Mouse (Mus musculus) stomach, embryonic 16.5 days (tissue): Measurements from ENCODE around the gene Exd2. TPM values are rescaled to one million over a fixed set of nuclear protein-coding genes. Genes with fewer than 3 reads are reported as not detected.

Experiments used
- ATAC-seq: fragments of 200-750 bp; cut with Nextera tagmentation; 2 replicates; pipeline ENCODE4 v1.8.0; 2017; ENCODE audit warnings: moderate number of reproducible peaks, moderate TSS enrichment; ENCODE audit not compliant: insufficient read depth, low FRiP score
- H3K27ac ChIP-seq: fragments of 300-500 bp; sonication (generic); 2 replicates; pipeline ENCODE4 v1.5.1; 2014; ENCODE audit warnings: low read length
- H3K27me3 ChIP-seq: fragments of 300-500 bp; sonication (generic); 2 replicates; pipeline ENCODE4 v1.6.1; 2014; ENCODE audit warnings: low read length, control low read depth, mixed read lengths; ENCODE audit not compliant: control insufficient read depth, insufficient read depth
- H3K36me3 ChIP-seq: fragments of 300-500 bp; sonication (generic); 2 replicates; pipeline ENCODE4 v1.6.1; 2014; ENCODE audit warnings: low read length; ENCODE audit not compliant: control insufficient read depth, insufficient read depth
- H3K4me1 ChIP-seq: fragments of 300-500 bp; sonication (generic); 2 replicates; pipeline ENCODE4 v1.6.1; 2014; ENCODE audit warnings: low read length, control low read depth, mixed read lengths; ENCODE audit not compliant: control insufficient read depth, insufficient read depth
- H3K4me2 ChIP-seq: fragments of 300-500 bp; sonication (generic); 2 replicates; pipeline ENCODE4 v1.6.1; 2014; ENCODE audit warnings: low read depth, low read length, mixed read lengths
- H3K4me3 ChIP-seq: fragments of 300-500 bp; sonication (generic); replicated peaks from 2 replicates; pipeline ENCODE4 v1.5.1; 2014; ENCODE audit warnings: mild to moderate bottlenecking, low read length
- H3K9ac ChIP-seq: fragments of 300-500 bp; sonication (generic); 2 replicates; pipeline ENCODE4 v1.6.1; 2014; ENCODE audit warnings: low read length
- H3K9me3 ChIP-seq: fragments of 300-500 bp; sonication (generic); replicated peaks from 2 replicates; pipeline ENCODE4 v1.6.1; 2016; ENCODE audit warnings: low read length, control low read depth; ENCODE audit not compliant: control insufficient read depth
- WGBS: fragments of 180-500 bp; shearing (Covaris S2); extraction: QIAGEN DNeasy Blood & Tissue Kit; methylation state at CpG from one replicate; pipeline ENCODE4 v1.1.7; 2014; 5-methylcytosine and 5-hydroxymethylcytosine counted together
- polyA plus RNA-seq: library from polyadenylated mRNA; unstranded; fragments of >200 nt; fragmentation: Nextera tagmentation; extraction: Ambion mirVana; gene quantifications from 2 replicates; pipeline ENCODE4 v1.2.1, GENCODE M21; 2015

The Exd2 gene
- polyA plus RNA-seq, 1 experiment from 2014 or later, result 26.5 TPM

- H3K36me3 ChIP-seq, result no peaks in the 10 kb centered on the region
- ATAC-seq, result no peak
- H3K27ac ChIP-seq, result no peak within 1 kb of the TSS; the same call in 1 of the 2 replicates
- peaks cover 48% of the 10 kb centered on the region for H3K27me3 ChIP-seq
- peak within 1 kb of the TSS; percentile 68 for H3K9ac ChIP-seq
- WGBS, result 11% methylated on average over 14 of the region's 14 CpGs
- peak within 1 kb of the TSS; percentile 59 for H3K4me3 ChIP-seq
- H3K4me1 ChIP-seq, result no peaks in the 10 kb centered on the region; the same call in 1 of the 2 replicates
- H3K4me2 ChIP-seq, result peak within 1 kb of the TSS; percentile 94
- H3K9me3 ChIP-seq, result no peaks in the 10 kb centered on the region
Observed at GRCm38 (mm10) chr12:80517977-80518376, 55.1 kb downstream of the Exd2 start, which contains the start of gene Galnt16. Gene Galnt16, plus strand, starts transcription at chr12:80518277.

- ATAC-seq, result no peak
- 1% methylated on average over 25 of the region's 25 CpGs for WGBS
- Histone ChIP-seq H3K27me3 (peaks cover 48% of the 10 kb centered on the region), H3K9ac (peak overlapping the region; percentile 68), H3K9me3 (no peaks in the 10 kb centered on the region), H3K4me3 (peak overlapping the region; percentile 59), H3K36me3 (no peaks in the 10 kb centered on the region), H3K4me1 (no peaks in the 10 kb centered on the region; the same call in 1 of the 2 replicates), H3K4me2 (peak overlapping the region; percentile 94), H3K27ac (no peak overlapping the region)
Observed at GRCm38 (mm10) chr12:80518393-80518756, 55.5 kb downstream of the Exd2 start.

GRCm38 (mm10) chr12:80518757-80519620, 56.1 kb downstream of the Exd2 start:
- H3K9ac ChIP-seq, result peak overlapping the region; percentile 68
- H3K9me3 ChIP-seq, result no peaks in the 10 kb centered on the region
- H3K4me2 ChIP-seq, result peak overlapping the region; percentile 94
- WGBS, result under 1% methylated on average over 90 of the region's 90 CpGs
- ATAC-seq, result peak; percentile 54; the same call in 1 of the 2 replicates
- peaks cover 48% of the 10 kb centered on the region for H3K27me3 ChIP-seq
- no peak overlapping the region; the same call in 1 of the 2 replicates for H3K27ac ChIP-seq
- H3K36me3 ChIP-seq, result no peaks in the 10 kb centered on the region
- peak overlapping the region; percentile 59 for H3K4me3 ChIP-seq
- H3K4me1 ChIP-seq, result no peaks in the 10 kb centered on the region; the same call in 1 of the 2 replicates

- H3K4me1 ChIP-seq, result no peaks in the 10 kb centered on the region; the same call in 1 of the 2 replicates
- H3K36me3 ChIP-seq, result no peaks in the 10 kb centered on the region
- H3K4me3 ChIP-seq, result peak overlapping the region; percentile 59
- peak overlapping the region; percentile 94 for H3K4me2 ChIP-seq
- no peaks in the 10 kb centered on the region for H3K9me3 ChIP-seq
- 2% methylated on average over 43 of the region's 43 CpGs for WGBS
- H3K27me3 ChIP-seq, result peaks cover 48% of the 10 kb centered on the region
- H3K9ac ChIP-seq, result peak overlapping the region; percentile 68
- peak; percentile 51; the same call in 1 of the 2 replicates for ATAC-seq
- no peak overlapping the region for H3K27ac ChIP-seq
Observed at GRCm38 (mm10) chr12:80519621-80520332, 56.9 kb downstream of the Exd2 start.

GRCm38 (mm10) chr12:80522006-80522405, 59.1 kb downstream of the Exd2 start:
- peaks cover 41% of the 10 kb centered on the region for H3K27me3 ChIP-seq
- H3K4me2 ChIP-seq, result no peak overlapping the region
- peak overlapping the region; percentile 43; the same call in 1 of the 2 replicates for H3K27ac ChIP-seq
- no peaks in the 10 kb centered on the region for H3K9me3 ChIP-seq
- no peak overlapping the region for H3K9ac ChIP-seq
- ATAC-seq, result no peak
- 70% methylated on average over 3 of the region's 3 CpGs for WGBS
- no peaks in the 10 kb centered on the region for H3K36me3 ChIP-seq
- H3K4me1 ChIP-seq, result no peaks in the 10 kb centered on the region; the same call in 1 of the 2 replicates
- H3K4me3 ChIP-seq, result no peak overlapping the region

- peaks cover 18% of the 10 kb centered on the region for H3K27me3 ChIP-seq
- no peak overlapping the region for H3K9ac ChIP-seq
- no peak for ATAC-seq
- 0 out of 2 replicates have a peak, but pooled peaks cover 1% of the 10 kb centered on the region for H3K4me1 ChIP-seq
- H3K27ac ChIP-seq, result no peak overlapping the region
- WGBS, result 36% methylated on average over 12 of the region's 12 CpGs
- no peaks in the 10 kb centered on the region for H3K9me3 ChIP-seq
- H3K4me2 ChIP-seq, result no peak overlapping the region
- H3K36me3 ChIP-seq, result no peaks in the 10 kb centered on the region
- H3K4me3 ChIP-seq, result no peak overlapping the region
Observed at GRCm38 (mm10) chr12:80524276-80524921, 61.5 kb downstream of the Exd2 start.

- Histone ChIP-seq H3K27ac (no peak overlapping the region), H3K9me3 (no peaks in the 10 kb centered on the region), H3K36me3 (no peaks in the 10 kb centered on the region), H3K4me1 (peaks cover 9% of the 10 kb centered on the region; the same call in 1 of the 2 replicates), H3K27me3 (peaks cover 7% of the 10 kb centered on the region), H3K9ac (no peak overlapping the region), H3K4me3 (no peak overlapping the region), H3K4me2 (no peak overlapping the region)
- WGBS, result 37% methylated on average over 7 of the region's 7 CpGs
- ATAC-seq, result no peak
Observed at GRCm38 (mm10) chr12:80525513-80525912, 62.6 kb downstream of the Exd2 start.

GRCm38 (mm10) chr12:80526511-80526910, 63.6 kb downstream of the Exd2 start:
- Histone ChIP-seq H3K4me2 (no peak overlapping the region), H3K9me3 (no peaks in the 10 kb centered on the region), H3K27ac (no peak overlapping the region), H3K9ac (no peak overlapping the region), H3K4me3 (no peak overlapping the region), H3K27me3 (peaks cover 2% of the 10 kb centered on the region), H3K36me3 (no peaks in the 10 kb centered on the region), H3K4me1 (peaks cover 9% of the 10 kb centered on the region; the same call in 1 of the 2 replicates)
- WGBS, result 68% methylated on average over 2 of the region's 2 CpGs
- ATAC-seq, result no peak
